14 mouse cellular contexts compared by ENCODE assay signal in genomic region chr3:103432254-103432653, GRCm38 (mm10).
DNase-seq lines count a peak whose midpoint lies in the region; ATAC-seq and TF ChIP-seq lines count a peak whose summit lies in the region.
"Had no signal": no experiment of that assay in that cellular context is flagged by ENCODE, and none has a peak within 500 bp of the region (broad histone marks: within the 10 kb centered on the region; RNA-seq: fewer than 3 reads in every experiment).

No protein-coding gene starts in this region.

- no peak for DNase-seq in hindbrain, postnatal 0 days (ENCODE audit: low spot score)
- no peak for DNase-seq in midbrain, postnatal 0 days (ENCODE audit: low spot score)
- DNase-seq in midbrain, embryonic 14.5 days: no peak
- DNase-seq in Patski (ENCODE audit: low read depth, low spot score): no peak
- peak; percentile 37 for DNase-seq in thymus, postnatal 4 days
- DNase-seq: cerebellum, postnatal 36 days; heart, postnatal 10 days; kidney, adult 9 months had no signal

- no peaks in the 10 kb centered on the region for H3K27me3 ChIP-seq in hindbrain, postnatal 0 days (ENCODE audit: insufficient read depth, low read length)
- no peaks in the 10 kb centered on the region for H3K27me3 ChIP-seq in hindbrain, embryonic 12.5 days
- no peaks in the 10 kb centered on the region for H3K27me3 ChIP-seq in midbrain, postnatal 0 days (ENCODE audit: insufficient read depth, low read length)
- H3K27me3 ChIP-seq in midbrain, embryonic 14.5 days (ENCODE audit: control insufficient read depth, insufficient read depth, low read length): no peaks in the 10 kb centered on the region
- H3K27me3 ChIP-seq in Patski: no peaks in the 10 kb centered on the region
- H3K27me3 ChIP-seq: embryonic facial prominence, embryonic 13.5 days had no signal

- 38% methylated on average over 5 of the region's 5 CpGs for WGBS in hindbrain, postnatal 0 days
- 30% methylated on average over 5 of the region's 5 CpGs for WGBS in hindbrain, embryonic 12.5 days
- 47% methylated on average over 5 of the region's 5 CpGs for WGBS in midbrain, postnatal 0 days
- 40% methylated on average over 5 of the region's 5 CpGs for WGBS in midbrain, embryonic 14.5 days

- H3K4me3 ChIP-seq in hindbrain, postnatal 0 days (ENCODE audit: low read length): no peak overlapping the region
- no peak overlapping the region for H3K4me3 ChIP-seq in hindbrain, embryonic 12.5 days
- H3K4me3 ChIP-seq in midbrain, postnatal 0 days (ENCODE audit: low read depth, low read length): no peak overlapping the region
- H3K4me3 ChIP-seq in midbrain, embryonic 14.5 days (replicated peaks; ENCODE audit: low read depth, low read length): no peak overlapping the region
- H3K4me3 ChIP-seq: embryonic facial prominence, embryonic 13.5 days; limb, embryonic 13.5 days had no signal

- no peak for ATAC-seq in hindbrain, postnatal 0 days
- no peak for ATAC-seq in hindbrain, embryonic 12.5 days (ENCODE audit: low FRiP score)
- no peak for ATAC-seq in midbrain, postnatal 0 days (ENCODE audit: low FRiP score)
- ATAC-seq in midbrain, embryonic 14.5 days (ENCODE audit: low FRiP score, low TSS enrichment): no peak
- no peak for ATAC-seq in Patski
- no peak for ATAC-seq in monocyte, adult 5-6 weeks (replicated peaks; ENCODE audit: insufficient number of reproducible peaks, low FRiP score, low TSS enrichment, poor library complexity, severe bottlenecking)
- ATAC-seq: CD4-positive, CD25-positive, alpha-beta regulatory T cell, adult 4 months; hindbrain, embryonic 16.5 days had no signal

- in situ Hi-C loops in Patski (cut with MboI; ENCODE audit: low pct_unique_long_range_greater_than_20kb): loop anchor here (5.0 kb wide), 1 partner anchor 305 kb away; the partner anchor contains the start of genes Gm10964 and Olfml3

- no peaks in the 10 kb centered on the region for H3K36me3 ChIP-seq in hindbrain, postnatal 0 days (ENCODE audit: insufficient read depth, low read length)
- no peaks in the 10 kb centered on the region for H3K36me3 ChIP-seq in hindbrain, embryonic 12.5 days
- no peaks in the 10 kb centered on the region for H3K36me3 ChIP-seq in midbrain, postnatal 0 days (ENCODE audit: insufficient read depth, low read length)
- no peaks in the 10 kb centered on the region for H3K36me3 ChIP-seq in midbrain, embryonic 14.5 days (ENCODE audit: control insufficient read depth, insufficient read depth, low read length)
- H3K36me3 ChIP-seq: embryonic facial prominence, embryonic 13.5 days; limb, embryonic 13.5 days had no signal

- TF ChIP-seq CTCF in hindbrain, postnatal 0 days (IDR thresholded peaks at IDR 0.05; ENCODE audit: low read depth): peak; percentile 30
- peak; percentile 48 for TF ChIP-seq CTCF in midbrain, postnatal 0 days (IDR thresholded peaks at IDR 0.05)
- peak; percentile 44 for TF ChIP-seq CTCF in Patski (IDR thresholded peaks at IDR 0.05)

- H3K4me2 ChIP-seq in hindbrain, postnatal 0 days (ENCODE audit: low read depth, low read length): no peak overlapping the region
- H3K4me2 ChIP-seq in hindbrain, embryonic 12.5 days (replicated peaks): no peak overlapping the region
- no peak overlapping the region for H3K4me2 ChIP-seq in midbrain, postnatal 0 days (ENCODE audit: low read depth, low read length, poor library complexity, severe bottlenecking)
- no peak overlapping the region for H3K4me2 ChIP-seq in midbrain, embryonic 14.5 days (ENCODE audit: low read length)
- H3K4me2 ChIP-seq: embryonic facial prominence, embryonic 13.5 days; limb, embryonic 13.5 days had no signal

- no peak overlapping the region for H3K27ac ChIP-seq in hindbrain, postnatal 0 days
- H3K27ac ChIP-seq in hindbrain, embryonic 12.5 days: no peak overlapping the region
- no peak overlapping the region for H3K27ac ChIP-seq in midbrain, postnatal 0 days (ENCODE audit: low read depth, low read length)
- no peak overlapping the region for H3K27ac ChIP-seq in midbrain, embryonic 14.5 days (replicated peaks; ENCODE audit: low read depth, low read length)
- H3K27ac ChIP-seq: embryonic facial prominence, embryonic 13.5 days had no signal

- no peak overlapping the region for H3K9ac ChIP-seq in hindbrain, postnatal 0 days (replicated peaks; ENCODE audit: low read length)
- no peak overlapping the region for H3K9ac ChIP-seq in hindbrain, embryonic 12.5 days
- H3K9ac ChIP-seq in midbrain, postnatal 0 days (replicated peaks; ENCODE audit: low read length, poor library complexity, severe bottlenecking): no peak overlapping the region
- H3K9ac ChIP-seq in midbrain, embryonic 14.5 days (replicated peaks; ENCODE audit: low read length): no peak overlapping the region
- H3K9ac ChIP-seq: embryonic facial prominence, embryonic 13.5 days; limb, embryonic 13.5 days had no signal

- POLR2A ChIA-PET in Patski (lab: Charles Lee): interaction anchor here (0.6 kb wide), 1 partner anchor 86 kb away, joined by 4 read pairs; no protein-coding TSS in a partner anchor

- H3K4me1 ChIP-seq in hindbrain, postnatal 0 days (ENCODE audit: insufficient read depth, low read length): no peaks in the 10 kb centered on the region
- no peaks in the 10 kb centered on the region for H3K4me1 ChIP-seq in hindbrain, embryonic 12.5 days
- no peaks in the 10 kb centered on the region for H3K4me1 ChIP-seq in midbrain, postnatal 0 days (ENCODE audit: insufficient read depth, low read length)
- no peaks in the 10 kb centered on the region for H3K4me1 ChIP-seq in midbrain, embryonic 14.5 days (ENCODE audit: control insufficient read depth, insufficient read depth, low read length)
- H3K4me1 ChIP-seq: embryonic facial prominence, embryonic 13.5 days had no signal

- no peaks in the 10 kb centered on the region for H3K9me3 ChIP-seq in hindbrain, postnatal 0 days (ENCODE audit: low read length)
- no peaks in the 10 kb centered on the region for H3K9me3 ChIP-seq in hindbrain, embryonic 12.5 days (replicated peaks)
- no peaks in the 10 kb centered on the region for H3K9me3 ChIP-seq in midbrain, postnatal 0 days (ENCODE audit: low read length)
- no peaks in the 10 kb centered on the region for H3K9me3 ChIP-seq in midbrain, embryonic 14.5 days (ENCODE audit: control insufficient read depth, low read length)
- H3K9me3 ChIP-seq: embryonic facial prominence, embryonic 13.5 days had no signal

- CTCF ChIA-PET in Patski (lab: Charles Lee): interaction anchor here (1.3 to 2.4 kb wide), 4 partner anchors 8 to 306 kb away, joined by 3 to 12 read pairs (median 5); partner anchors contain the start of gene Olfml3
